Mouse (Mus musculus) spleen, adult 18-20 months (tissue): ENCODE results near the gene Cyth1.

Experiments
- DNase-seq, 2 experiments: peaks; one replicate each; pipeline ENCODE4 v3.0.0; 2022; ENCODE audit warnings: mixed read lengths in 2 of 2

Gene Cyth1

GRCm38 (mm10) chr11:118101133-118101532 lies 147.3 kb downstream of the Cyth1 start:
- DNase-seq, result no peak

GRCm38 (mm10) chr11:118096736-118097135 lies 151.7 kb downstream of the Cyth1 start:
- DNase-seq, result no peak

DNA sequence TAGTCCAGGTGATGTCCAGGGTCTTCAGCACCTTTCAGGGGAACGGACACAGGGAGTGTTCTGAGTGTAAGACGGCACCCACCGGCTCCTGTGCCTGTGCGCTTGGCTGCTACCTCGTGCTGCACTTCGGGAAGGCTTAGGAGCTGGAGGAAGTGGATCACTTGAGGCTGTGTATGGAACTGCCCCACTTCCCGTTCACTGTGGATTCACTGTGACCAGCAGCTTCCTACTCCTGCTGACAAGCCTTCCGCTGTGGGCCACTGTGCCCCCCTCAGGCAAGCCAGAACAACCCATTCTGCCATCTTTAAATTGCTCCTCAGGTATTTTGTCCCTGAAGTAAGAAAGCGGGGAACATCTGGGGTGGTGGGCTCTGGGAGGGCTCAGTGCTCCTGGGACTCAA lies 153.4 kb downstream of the Cyth1 start:
- no peak for DNase-seq

DNA sequence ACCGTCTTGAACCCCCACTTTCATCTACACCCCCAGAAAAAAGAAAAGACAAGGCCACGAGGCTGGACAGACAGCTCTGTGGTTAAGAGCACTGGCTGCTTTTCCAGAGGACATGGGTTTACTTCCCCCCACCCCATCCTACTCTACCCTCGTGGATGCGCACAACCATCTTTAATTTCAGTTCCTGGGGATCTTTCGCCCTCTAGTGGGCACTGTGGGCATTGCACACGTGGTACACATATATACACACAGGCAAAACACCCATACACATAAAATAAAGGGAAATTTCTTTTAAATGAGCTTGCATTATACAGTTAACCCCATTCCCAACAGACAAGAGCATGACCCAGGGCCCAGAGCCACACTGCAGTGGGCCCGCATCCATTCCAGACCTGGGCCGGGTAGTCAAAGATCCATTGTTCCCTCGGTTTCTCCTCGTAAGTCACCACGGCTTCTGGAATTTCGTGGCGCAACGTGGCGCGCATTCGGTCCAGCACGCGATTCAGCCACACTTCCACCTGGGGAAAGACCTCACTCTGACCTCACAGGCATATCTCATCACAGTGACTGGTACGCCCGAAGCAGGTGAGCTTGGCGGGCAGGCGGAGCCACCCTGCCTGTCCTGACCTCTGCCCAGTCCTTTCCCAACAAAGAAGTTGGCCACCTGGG lies 157.3 kb downstream of the Cyth1 start:
- no peak for DNase-seq

DNA sequence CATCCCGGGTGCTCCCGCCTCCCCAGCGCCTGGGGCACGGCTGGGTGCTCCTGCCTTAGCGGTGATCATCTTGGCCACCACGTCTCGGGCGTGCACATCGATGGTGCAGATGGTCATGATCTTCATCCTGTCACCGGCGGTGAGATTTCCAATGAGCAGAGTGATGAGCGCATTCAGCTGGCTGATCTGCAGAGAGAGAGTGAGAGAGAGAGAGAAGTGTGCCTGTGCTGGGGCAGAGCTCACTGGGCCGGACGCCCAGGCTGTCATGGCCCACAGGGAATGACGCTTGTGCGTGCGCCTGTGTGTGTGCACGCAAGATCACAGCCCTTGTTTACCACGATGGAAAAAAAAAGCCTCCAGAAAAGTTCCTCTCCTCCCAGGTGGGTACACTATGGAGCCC lies 159.5 kb downstream of the Cyth1 start:
- no peak for DNase-seq

GRCm38 (mm10) chr11:118085961-118086360 lies 162.4 kb downstream of the Cyth1 start:
- no peak for DNase-seq

GRCm38 (mm10) chr11:118085176-118085575 lies 163.2 kb downstream of the Cyth1 start:
- no peak for DNase-seq

GRCm38 (mm10) chr11:118084266-118084665 lies 164.1 kb downstream of the Cyth1 start:
- DNase-seq, result no peak

- DNase-seq, result peak; percentile 28 to 70
Observed at GRCm38 (mm10) chr11:118083811-118084210, 164.6 kb downstream of the Cyth1 start.

GRCm38 (mm10) chr11:118082294-118082693 lies 166.1 kb downstream of the Cyth1 start:
- no peak for DNase-seq
